Mouse (Mus musculus) retina, embryonic 14.5 days (tissue): ENCODE data around the gene Spon2.

Source experiments
- DNase-seq: peaks from one replicate; pipeline ENCODE4 v3.0.0-alpha.2; 2015; ENCODE audit warnings: low spot score

Spon2 gene

GRCm38 (mm10) chr5:33218081-33218480 lies at the start of gene Spon2:
TSS of gene Spon2 (minus strand) at chr5:33218455.
- DNase-seq: peak; percentile 52

- DNase-seq: no peak
Measured at GRCm38 (mm10) chr5:33254416-33254815, 36.2 kb upstream of the Spon2 start.

- DNase-seq: no peak
Measured at GRCm38 (mm10) chr5:33248186-33248585, 29.9 kb upstream of the Spon2 start.

GRCm38 (mm10) chr5:33247387-33247786 lies 29.1 kb upstream of the Spon2 start:
- DNase-seq: peak; percentile 37

- DNase-seq: no peak
Measured at GRCm38 (mm10) chr5:33245701-33246100, 27.4 kb upstream of the Spon2 start.

- DNase-seq: no peak
Measured at GRCm38 (mm10) chr5:33244377-33244920, 26.2 kb upstream of the Spon2 start.

- no peak for DNase-seq
Measured at GRCm38 (mm10) chr5:33239934-33240333, 21.7 kb upstream of the Spon2 start.

GRCm38 (mm10) chr5:33239111-33239714 lies 21.0 kb upstream of the Spon2 start:
- no peak for DNase-seq

GRCm38 (mm10) chr5:33238256-33238645 lies 20.0 kb upstream of the Spon2 start:
- DNase-seq: no peak

- DNase-seq: no peak
Measured at GRCm38 (mm10) chr5:33237600-33238255, 19.5 kb upstream of the Spon2 start.

GRCm38 (mm10) chr5:33234391-33235031 lies 16.3 kb upstream of the Spon2 start:
- DNase-seq: no peak

GRCm38 (mm10) chr5:33232791-33233190 lies 14.5 kb upstream of the Spon2 start:
- no peak for DNase-seq

- DNase-seq: no peak
Measured at GRCm38 (mm10) chr5:33230285-33230684, 12.0 kb upstream of the Spon2 start.

- DNase-seq: peak; percentile 62
Measured at GRCm38 (mm10) chr5:33228428-33228827, 10.2 kb upstream of the Spon2 start.

GRCm38 (mm10) chr5:33225673-33226072 lies 7.4 kb upstream of the Spon2 start:
- DNase-seq: no peak

- DNase-seq: no peak
Measured at GRCm38 (mm10) chr5:33224491-33224890, 6.2 kb upstream of the Spon2 start.

- no peak for DNase-seq
Measured at GRCm38 (mm10) chr5:33222841-33223744, 4.8 kb upstream of the Spon2 start.

GRCm38 (mm10) chr5:33222389-33222788 lies 4.1 kb upstream of the Spon2 start:
- no peak for DNase-seq

GRCm38 (mm10) chr5:33220350-33221044 lies 2.2 kb upstream of the Spon2 start:
- no peak for DNase-seq

- no peak for DNase-seq
Measured at GRCm38 (mm10) chr5:33219831-33220230, 1.6 kb upstream of the Spon2 start.

GRCm38 (mm10) chr5:33218746-33219449 lies 643 bp upstream of the Spon2 start:
- no peak for DNase-seq
